Mouse (Mus musculus): ENCODE results near the gene Ddo. TPM values are rescaled to one million over a fixed set of nuclear protein-coding genes. Genes with fewer than 3 reads are reported as not detected.
A peak's percentile ranks its signal among the peaks of the same experiment; 100 is the strongest.

Ddo gene
- polyA plus RNA-seq, 1 experiment from 2014 or later = 0.21 TPM

- peak overlapping the region; percentile 81; the same call in 1 of the 2 replicates for H3K27ac ChIP-seq (replicated peaks)
- H3K9me3 ChIP-seq (replicated peaks) = no peaks in the 10 kb centered on the region
- peaks cover 44% of the 10 kb centered on the region for H3K4me1 ChIP-seq
- no peaks in the 10 kb centered on the region for H3K36me3 ChIP-seq
- H3K27me3 ChIP-seq (ENCODE audit: low read depth, poor library complexity, severe bottlenecking) = no peaks in the 10 kb centered on the region
- WGBS = 88% methylated on average over 4 of the region's 4 CpGs
- DNase-seq (ENCODE audit: low spot score) = no peak
- no peak overlapping the region for H3K4me3 ChIP-seq
These were observed 95.7 kb downstream of the Ddo start for GRCm38 (mm10) chr10:40725471-40725870.

GRCm38 (mm10) chr10:40726288-40726902 lies 96.6 kb downstream of the Ddo start:
- peak overlapping the region; percentile 76 for H3K27ac ChIP-seq (replicated peaks)
- 70% methylated on average over 11 of the region's 11 CpGs for WGBS
- H3K9me3 ChIP-seq (replicated peaks) = no peaks in the 10 kb centered on the region
- H3K4me1 ChIP-seq = peaks cover 44% of the 10 kb centered on the region
- H3K4me3 ChIP-seq = no peak overlapping the region
- no peaks in the 10 kb centered on the region for H3K36me3 ChIP-seq
- DNase-seq (ENCODE audit: low spot score) = no peak
- H3K27me3 ChIP-seq (ENCODE audit: low read depth, poor library complexity, severe bottlenecking) = no peaks in the 10 kb centered on the region

GRCm38 (mm10) chr10:40726989-40727388 lies 97.2 kb downstream of the Ddo start:
- Histone ChIP-seq H3K4me1 (peaks cover 44% of the 10 kb centered on the region), H3K4me3 (no peak overlapping the region), H3K9me3 (replicated peaks) (no peaks in the 10 kb centered on the region), H3K36me3 (no peaks in the 10 kb centered on the region), H3K27me3 (ENCODE audit: low read depth, poor library complexity, severe bottlenecking) (no peaks in the 10 kb centered on the region), H3K27ac (replicated peaks) (peak overlapping the region; percentile 76; the same call in 1 of the 2 replicates)
- WGBS = 48% methylated on average over 5 of the region's 5 CpGs
- no peak for DNase-seq (ENCODE audit: low spot score)

- WGBS = 89% methylated on average over 5 of the region's 5 CpGs
- H3K4me1 ChIP-seq = peaks cover 25% of the 10 kb centered on the region
These were observed 100.4 kb downstream of the Ddo start for GRCm38 (mm10) chr10:40730200-40730599.

More at GRCm38 (mm10) chr10:40730200-40730599, 100.4 kb downstream of the Ddo start:
- peak; percentile 5 for DNase-seq (ENCODE audit: low spot score)
- Histone ChIP-seq H3K27ac (replicated peaks) (no peak overlapping the region), H3K4me3 (no peak overlapping the region), H3K27me3 (ENCODE audit: low read depth, poor library complexity, severe bottlenecking) (no peaks in the 10 kb centered on the region), H3K9me3 (replicated peaks) (no peaks in the 10 kb centered on the region), H3K36me3 (no peaks in the 10 kb centered on the region)

Other genes with a start within 250 kb of the Ddo start
- not detected in 2 replicates for gene Slc22a16, start 59.7 kb upstream of the Ddo start, polyA plus RNA-seq (2016; fragmentation: Nextera tagmentation; extraction: Ambion mirVana)
- 0.54 and 1.2 TPM in 2 replicates for gene Mettl24, start 53.3 kb downstream of the Ddo start, polyA plus RNA-seq (2016; fragmentation: Nextera tagmentation; extraction: Ambion mirVana)

Data from midbrain, embryonic 10.5 days (tissue).